ENCODE assay signal across 7 mouse cellular contexts in the genomic region with DNA sequence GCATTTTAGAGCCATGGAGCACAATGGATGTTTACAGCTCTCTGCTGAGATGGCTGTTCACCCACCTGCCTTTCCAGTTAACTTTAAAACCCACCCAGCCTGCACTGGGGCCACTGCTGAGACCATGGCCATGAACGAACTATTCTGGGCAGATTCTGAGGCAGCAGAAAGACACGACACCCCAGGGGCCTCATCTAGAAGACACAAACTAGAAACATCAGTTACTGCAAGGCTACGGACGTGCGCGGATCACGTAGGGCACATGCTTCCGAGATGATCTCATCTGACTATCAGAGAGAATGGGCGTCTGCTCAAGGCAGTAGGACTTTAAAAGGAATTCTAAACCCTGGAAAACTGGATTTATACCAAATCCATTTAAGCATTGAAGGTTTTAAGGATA.
A peak's percentile ranks its signal among the peaks of the same experiment; 100 is the strongest.
DNase-seq lines count a peak whose midpoint lies in the region; ATAC-seq and TF ChIP-seq lines count a peak whose summit lies in the region.

No protein-coding gene starts in this region.

- H3K9ac ChIP-seq in lung, embryonic 16.5 days (ENCODE audit: low read length), result peak overlapping the region; percentile 43; the same call in 1 of the 2 replicates
- H3K9ac ChIP-seq in embryonic facial prominence, embryonic 15.5 days, result no peak overlapping the region
- peak overlapping the region; percentile 44; the same call in 1 of the 2 replicates for H3K9ac ChIP-seq in heart, embryonic 14.5 days (ENCODE audit: low read length)

- TF ChIP-seq POLR2A in small intestine, adult 2 months (IDR thresholded peaks at IDR 0.05; ENCODE audit: low read depth, low read length), result no peak

- H3K4me3 ChIP-seq in lung, embryonic 16.5 days (ENCODE audit: low read length), result no peak overlapping the region
- no peak overlapping the region for H3K4me3 ChIP-seq in embryonic facial prominence, embryonic 15.5 days (replicated peaks)
- no peak overlapping the region for H3K4me3 ChIP-seq in heart, embryonic 14.5 days (ENCODE audit: control insufficient read depth in 1 of 2, insufficient read depth in 1 of 2, low read depth in 1 of 2, low read length in 2 of 2)
- no peak overlapping the region for H3K4me3 ChIP-seq in small intestine, adult 2 months (ENCODE audit: low read depth, low read length)

- no peaks in the 10 kb centered on the region for H3K9me3 ChIP-seq in lung, embryonic 16.5 days (ENCODE audit: control insufficient read depth, low read length)
- no peaks in the 10 kb centered on the region for H3K9me3 ChIP-seq in embryonic facial prominence, embryonic 15.5 days (replicated peaks)
- no peaks in the 10 kb centered on the region for H3K9me3 ChIP-seq in heart, embryonic 14.5 days (ENCODE audit: control insufficient read depth, low read length)

- DNase-seq in lung, postnatal 25 days (ENCODE audit: low spot score), result no peak
- no peak for DNase-seq in cerebellum, adult 9-11 months

- ATAC-seq in lung, embryonic 16.5 days (ENCODE audit: low read depth), result peak; percentile 91
- 0 out of 2 replicates have a peak, but pooled peaks have one; percentile 15 for ATAC-seq in embryonic facial prominence, embryonic 15.5 days (ENCODE audit: insufficient number of reproducible peaks, low FRiP score, low TSS enrichment, low read depth)
- ATAC-seq in heart, embryonic 14.5 days (ENCODE audit: insufficient number of reproducible peaks, insufficient read depth, low FRiP score, low read depth), result 0 out of 2 replicates have a peak, but pooled peaks have one; percentile 68
- no peak for ATAC-seq in CD4-positive, CD25-positive, alpha-beta regulatory T cell, adult 4 months

- H3K27me3 ChIP-seq in lung, embryonic 16.5 days (ENCODE audit: control insufficient read depth, insufficient read depth, low read depth, low read length), result no peaks in the 10 kb centered on the region
- no peaks in the 10 kb centered on the region for H3K27me3 ChIP-seq in embryonic facial prominence, embryonic 15.5 days
- H3K27me3 ChIP-seq in heart, embryonic 14.5 days (ENCODE audit: control insufficient read depth, insufficient read depth, low read length), result no peaks in the 10 kb centered on the region
- no peaks in the 10 kb centered on the region for H3K27me3 ChIP-seq in small intestine, adult 2 months (ENCODE audit: control insufficient read depth, insufficient read depth, low read length)

- WGBS in lung, embryonic 16.5 days, result 50% methylated on average over 9 of the region's 9 CpGs
- 25% methylated on average over 9 of the region's 9 CpGs for WGBS in embryonic facial prominence, embryonic 15.5 days
- WGBS in heart, embryonic 14.5 days, result 12% methylated on average over 9 of the region's 9 CpGs
- 72% methylated on average over 9 of the region's 9 CpGs for WGBS in small intestine, adult 2 months

- peaks cover 8% of the 10 kb centered on the region for H3K4me1 ChIP-seq in lung, embryonic 16.5 days (replicated peaks; ENCODE audit: control insufficient read depth, insufficient read depth, low read length)
- peaks cover 2% of the 10 kb centered on the region; the same call in 1 of the 2 replicates for H3K4me1 ChIP-seq in embryonic facial prominence, embryonic 15.5 days
- H3K4me1 ChIP-seq in heart, embryonic 14.5 days (ENCODE audit: control insufficient read depth in 2 of 2, insufficient read depth in 2 of 2, low read length in 2 of 2), result peaks cover 5 to 6% of the 10 kb centered on the region in 2 experiments; a peak in 2 of 4 replicates
- no peaks in the 10 kb centered on the region for H3K4me1 ChIP-seq in small intestine, adult 2 months (ENCODE audit: control insufficient read depth, insufficient read depth, insufficient read length, low read length)

- H3K36me3 ChIP-seq in lung, embryonic 16.5 days (ENCODE audit: control insufficient read depth, insufficient read depth, low read length), result no peaks in the 10 kb centered on the region
- no peaks in the 10 kb centered on the region for H3K36me3 ChIP-seq in embryonic facial prominence, embryonic 15.5 days
- no peaks in the 10 kb centered on the region for H3K36me3 ChIP-seq in heart, embryonic 14.5 days (ENCODE audit: control insufficient read depth, insufficient read depth, low read length)
- H3K36me3 ChIP-seq in small intestine, adult 2 months (ENCODE audit: control insufficient read depth, insufficient read depth, low read length), result no peaks in the 10 kb centered on the region

- TF ChIP-seq CTCF in small intestine, adult 2 months (IDR thresholded peaks at IDR 0.05; ENCODE audit: extremely low read depth, insufficient read length, insufficient replicate concordance, low read depth, low read length), result no peak

- 0 out of 2 replicates have a peak overlapping the region, but pooled peaks have one; percentile 4 for H3K4me2 ChIP-seq in lung, embryonic 16.5 days (ENCODE audit: low read depth, low read length)
- H3K4me2 ChIP-seq in embryonic facial prominence, embryonic 15.5 days (replicated peaks), result no peak overlapping the region
- H3K4me2 ChIP-seq in heart, embryonic 14.5 days (ENCODE audit: low read length), result peak overlapping the region; percentile 44

- peak overlapping the region; percentile 83 for H3K27ac ChIP-seq in lung, embryonic 16.5 days (ENCODE audit: low read length)
- 0 out of 2 replicates have a peak overlapping the region, but pooled peaks have one; percentile 39 for H3K27ac ChIP-seq in embryonic facial prominence, embryonic 15.5 days (replicated peaks)
- peak overlapping the region; percentile 79 to 80 for H3K27ac ChIP-seq in heart, embryonic 14.5 days (replicated peaks in 1 of 2; ENCODE audit: control insufficient read depth in 1 of 2, insufficient read depth in 1 of 2, low read depth in 2 of 2, low read length in 2 of 2)
- peak overlapping the region; percentile 59; the same call in 1 of the 2 replicates for H3K27ac ChIP-seq in small intestine, adult 2 months (ENCODE audit: insufficient read depth, low read depth, low read length)
